Mouse (Mus musculus) liver, embryonic 16.5 days (tissue): ENCODE data around the gene Sf3a1. TPM values are rescaled to one million over a fixed set of nuclear protein-coding genes. Genes with fewer than 3 reads are reported as not detected.
"Not testable (repeated sequence)": the region's sequence is repeated elsewhere in the genome, so short reads cannot be mapped to it uniquely, and the experiment has no call there.

Source experiments
- ATAC-seq: fragments of 200-750 bp; cut with Nextera tagmentation; 2 replicates; pipeline ENCODE4 v1.8.0; 2017; ENCODE audit warnings: low read depth, mild to moderate bottlenecking, moderate number of reproducible peaks, moderate library complexity
- H3K27ac ChIP-seq: fragments of 300-500 bp; sonication (generic); 2 replicates; pipeline ENCODE4 v1.5.1; 2014; ENCODE audit warnings: mild to moderate bottlenecking, low read length
- H3K27me3 ChIP-seq: fragments of 300-500 bp; sonication (generic); 2 replicates; pipeline ENCODE4 v1.6.1; 2014; ENCODE audit warnings: low read depth, low read length, mixed read lengths; ENCODE audit not compliant: control insufficient read depth, insufficient read depth
- H3K36me3 ChIP-seq: fragments of 300-500 bp; sonication (generic); 2 replicates; pipeline ENCODE4 v1.6.1; 2014; ENCODE audit warnings: mild to moderate bottlenecking; ENCODE audit not compliant: control insufficient read depth, insufficient read depth
- H3K4me1 ChIP-seq: fragments of 300-500 bp; sonication (generic); 2 replicates; pipeline ENCODE4 v1.6.1; 2014; ENCODE audit warnings: low read depth, low read length, mixed read lengths; ENCODE audit not compliant: control insufficient read depth
- H3K4me2 ChIP-seq: fragments of 300-500 bp; sonication (generic); 2 replicates; pipeline ENCODE4 v1.6.1; 2014; ENCODE audit warnings: low read depth, low read length, mixed read lengths
- H3K4me3 ChIP-seq: fragments of 300-500 bp; sonication (generic); 2 replicates; pipeline ENCODE4 v1.5.1; 2014; ENCODE audit warnings: low read depth, mild to moderate bottlenecking, low read length
- H3K9ac ChIP-seq: fragments of 300-500 bp; sonication (generic); 2 replicates; pipeline ENCODE4 v1.6.1; 2014; ENCODE audit warnings: low read depth, low read length
- H3K9me3 ChIP-seq: fragments of 300-500 bp; sonication (generic); replicated peaks from 2 replicates; pipeline ENCODE4 v1.6.1; 2016; ENCODE audit warnings: low read length; ENCODE audit not compliant: control insufficient read depth
- WGBS: fragments of 180-500 bp; shearing (Covaris S2); extraction: QIAGEN DNeasy Blood & Tissue Kit; methylation state at CpG from one replicate; pipeline ENCODE4 v1.1.7; 2014; ENCODE audit not compliant: insufficient replicate concordance; 5-methylcytosine and 5-hydroxymethylcytosine counted together
- polyA plus RNA-seq: library from polyadenylated mRNA; unstranded; fragments of >200 nt; fragmentation: Nextera tagmentation; extraction: Ambion mirVana; gene quantifications from 2 replicates; pipeline ENCODE4 v1.2.1, GENCODE M21; 2015

Gene Sf3a1
- polyA plus RNA-seq, 1 experiment from 2014 or later, result 18.2 TPM

GRCm38 (mm10) chr11:4166467-4167090 lies 6.4 kb downstream of the Sf3a1 start:
- no peak overlapping the region for H3K27ac ChIP-seq
- 69% methylated on average over 7 of the region's 7 CpGs for WGBS

GRCm38 (mm10) chr11:4174586-4174985 lies 14.4 kb downstream of the Sf3a1 start:
- WGBS, result 91% methylated on average over 5 of the region's 5 CpGs
- Histone ChIP-seq H3K4me3 (no peak overlapping the region), H3K36me3 (peaks cover 89% of the 10 kb centered on the region), H3K4me1 (no peaks in the 10 kb centered on the region), H3K9ac (no peak overlapping the region), H3K9me3 (no peaks in the 10 kb centered on the region), H3K27me3 (no peaks in the 10 kb centered on the region), H3K4me2 (no peak overlapping the region), H3K27ac (no peak overlapping the region)
- ATAC-seq, result no peak

More at GRCm38 (mm10) chr11:4166467-4167090, 6.4 kb downstream of the Sf3a1 start:
- no peak for ATAC-seq
- Histone ChIP-seq H3K27me3 (no peaks in the 10 kb centered on the region), H3K4me3 (no peak overlapping the region), H3K9me3 (no peaks in the 10 kb centered on the region), H3K4me2 (no peak overlapping the region), H3K4me1 (peaks cover 7% of the 10 kb centered on the region), H3K9ac (no peak overlapping the region), H3K36me3 (peaks cover 66% of the 10 kb centered on the region)

DNA sequence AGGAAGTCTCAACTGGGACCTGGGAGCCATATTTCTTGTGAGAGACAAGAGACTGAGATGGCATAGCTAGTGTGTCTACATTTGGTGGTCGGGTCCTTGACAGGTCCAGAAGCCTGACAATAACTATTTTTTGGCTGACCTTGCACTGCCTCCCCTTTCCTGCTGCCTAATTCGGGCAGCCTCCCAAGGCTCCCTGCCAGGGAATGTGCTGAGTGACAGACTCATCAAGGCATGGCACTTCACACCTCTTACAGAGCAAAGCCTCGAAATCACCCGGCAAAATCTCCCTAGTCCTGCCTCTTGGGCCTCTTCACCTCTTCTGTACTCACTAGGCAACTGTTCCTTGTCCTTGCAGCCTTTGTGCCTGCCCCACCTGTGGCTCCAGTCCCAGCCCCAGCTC lies 17.6 kb downstream of the Sf3a1 start:
- Histone ChIP-seq H3K36me3 (peaks cover 90% of the 10 kb centered on the region), H3K27me3 (no peaks in the 10 kb centered on the region)
- 82% methylated on average over 4 of the region's 4 CpGs for WGBS

DNA sequence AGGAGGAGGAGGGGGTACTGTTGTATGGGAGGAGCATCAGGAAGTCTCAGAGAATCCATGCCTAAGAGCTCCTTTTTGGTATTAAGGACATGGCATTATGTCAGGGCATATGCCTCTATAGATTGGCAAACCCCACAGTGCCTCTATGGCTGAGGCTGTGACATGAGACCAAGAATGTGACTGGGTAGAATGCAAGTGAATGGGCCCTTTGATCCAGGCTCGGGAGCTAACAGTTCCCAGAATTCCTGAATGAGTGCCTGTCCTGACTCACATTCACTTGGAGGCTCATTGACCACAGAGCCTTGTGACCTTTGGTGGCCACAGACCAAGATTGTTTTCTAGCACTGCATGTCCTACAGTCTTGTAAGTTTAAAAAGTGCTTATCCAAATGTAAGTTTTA lies 21.9 kb downstream of the Sf3a1 start:
- H3K4me1 ChIP-seq, result peaks cover 3% of the 10 kb centered on the region
- H3K36me3 ChIP-seq, result peaks cover 48% of the 10 kb centered on the region
- 29% methylated on average over 1 of the region's 1 CpGs for WGBS
- no peak overlapping the region for H3K9ac ChIP-seq
- no peak overlapping the region for H3K4me3 ChIP-seq
- no peaks in the 10 kb centered on the region for H3K27me3 ChIP-seq
- no peak overlapping the region for H3K4me2 ChIP-seq
- H3K9me3 ChIP-seq, result no peaks in the 10 kb centered on the region
- ATAC-seq, result no peak
- no peak overlapping the region for H3K27ac ChIP-seq

More for the DNA sequence above, 17.6 kb downstream of the Sf3a1 start:
- Histone ChIP-seq H3K9ac (no peak overlapping the region), H3K4me1 (no peaks in the 10 kb centered on the region), H3K27ac (no peak overlapping the region), H3K9me3 (no peaks in the 10 kb centered on the region), H3K4me2 (no peak overlapping the region), H3K4me3 (no peak overlapping the region)
- ATAC-seq, result no peak

- H3K4me1 ChIP-seq, result peaks cover 16% of the 10 kb centered on the region
- no peak overlapping the region for H3K4me3 ChIP-seq
- no peak overlapping the region for H3K9ac ChIP-seq
- H3K27ac ChIP-seq, result no peak overlapping the region
- no peaks in the 10 kb centered on the region for H3K27me3 ChIP-seq
- no peak for ATAC-seq
- H3K9me3 ChIP-seq, result no peaks in the 10 kb centered on the region
- H3K4me2 ChIP-seq, result no peak overlapping the region
- H3K36me3 ChIP-seq, result peaks cover 34% of the 10 kb centered on the region
These were observed 23.4 kb downstream of the Sf3a1 start for GRCm38 (mm10) chr11:4183511-4183910.

GRCm38 (mm10) chr11:4184251-4184952 lies 24.3 kb downstream of the Sf3a1 start:
- no peak for ATAC-seq

DNA sequence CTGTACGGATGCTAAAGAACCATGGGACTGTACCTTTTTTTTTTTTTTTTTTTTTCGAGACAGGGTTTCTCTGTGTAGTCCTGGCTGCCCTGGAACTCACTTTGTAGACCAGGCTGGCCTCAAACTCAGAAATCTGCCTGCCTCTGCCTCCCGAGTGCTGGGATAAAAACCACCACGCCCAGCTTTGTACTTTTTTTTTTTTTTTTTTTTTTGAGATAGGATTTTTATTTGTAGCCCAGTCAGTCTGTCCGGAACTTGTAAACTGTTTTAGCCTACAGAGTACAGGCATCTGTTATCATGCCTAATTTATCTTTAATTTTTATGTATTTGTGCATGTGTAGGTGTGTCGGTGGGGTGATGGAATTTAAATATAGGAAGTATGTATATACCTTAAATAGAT lies 25.3 kb downstream of the Sf3a1 start:
- H3K9ac ChIP-seq, H3K4me2 ChIP-seq, ATAC-seq: not testable (repeated sequence)

More at GRCm38 (mm10) chr11:4184251-4184952, 24.3 kb downstream of the Sf3a1 start:
- 54% methylated on average over 4 of the region's 4 CpGs for WGBS
- Histone ChIP-seq H3K9me3 (no peaks in the 10 kb centered on the region), H3K4me3 (no peak overlapping the region), H3K9ac (no peak overlapping the region), H3K27ac (no peak overlapping the region), H3K36me3 (peaks cover 26% of the 10 kb centered on the region), H3K27me3 (no peaks in the 10 kb centered on the region), H3K4me2 (no peak overlapping the region), H3K4me1 (peaks cover 20% of the 10 kb centered on the region)

DNA sequence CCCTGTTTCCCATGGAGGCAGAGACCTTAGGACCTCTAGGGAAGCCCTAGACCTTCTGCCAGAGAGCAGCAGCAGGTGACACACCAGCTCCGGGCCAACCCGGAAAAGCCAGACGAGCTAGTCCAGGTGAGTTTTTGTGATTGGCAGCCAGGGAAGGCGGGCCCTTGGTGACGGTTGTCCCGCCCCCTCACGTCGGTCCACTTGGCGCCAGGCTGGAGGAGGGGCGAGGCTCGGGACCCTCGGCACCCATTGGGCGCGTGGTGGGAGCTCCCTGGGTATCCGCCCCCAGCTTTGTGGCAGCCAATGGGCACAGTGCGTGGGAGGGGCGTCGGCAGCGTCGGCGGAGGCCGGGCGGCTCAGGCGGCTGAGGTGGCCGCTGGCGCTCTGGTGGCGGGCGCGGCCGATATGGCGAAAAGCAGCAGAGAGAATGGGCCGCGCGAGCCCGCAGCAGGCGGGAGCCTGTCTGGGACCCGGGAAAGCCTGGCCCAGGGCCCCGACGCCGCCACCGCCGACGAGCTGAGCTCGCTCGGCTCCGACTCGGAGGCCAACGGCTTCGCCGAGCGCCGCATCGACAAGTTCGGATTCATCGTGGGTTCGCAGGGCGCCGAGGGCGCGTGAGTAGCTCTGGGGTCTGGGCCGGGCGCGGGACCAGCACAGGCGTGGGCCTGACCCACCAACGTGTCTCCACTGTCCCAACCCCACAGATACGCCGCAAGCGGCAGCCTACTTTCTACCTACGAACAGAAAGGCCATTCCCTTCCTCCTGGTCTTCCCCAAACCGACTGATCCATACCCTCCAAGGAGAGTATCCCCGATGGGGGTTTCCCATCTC lies 26.6 kb downstream of the Sf3a1 start, which contains the start of gene Tbc1d10a:
Gene Tbc1d10a (plus strand): TSS at position 304 of the 832 bp plus-strand sequence.
- under 1% methylated on average over 71 of the region's 71 CpGs for WGBS
- peak; percentile 100 for ATAC-seq
- peak within 1 kb of the TSS; percentile 86 for H3K4me3 ChIP-seq
- peak within 1 kb of the TSS; percentile 93 for H3K9ac ChIP-seq
- H3K36me3 ChIP-seq, result peaks cover 3% of the 10 kb centered on the region
- H3K9me3 ChIP-seq, result no peaks in the 10 kb centered on the region
- peak within 1 kb of the TSS; percentile 57; the same call in 1 of the 2 replicates for H3K27ac ChIP-seq
- H3K4me1 ChIP-seq, result peaks cover 25% of the 10 kb centered on the region
- H3K27me3 ChIP-seq, result no peaks in the 10 kb centered on the region
- peak within 1 kb of the TSS; percentile 98 for H3K4me2 ChIP-seq

More for the DNA sequence above, 25.3 kb downstream of the Sf3a1 start:
- Histone ChIP-seq H3K4me1 (peaks cover 23% of the 10 kb centered on the region), H3K36me3 (peaks cover 15% of the 10 kb centered on the region)
- H3K27ac ChIP-seq, H3K4me3 ChIP-seq, H3K9me3 ChIP-seq, H3K27me3 ChIP-seq: not testable (repeated sequence)
- 70% methylated on average over 6 of the region's 6 CpGs for WGBS
